Mouse (Mus musculus) neural tube, embryonic 15.5 days (tissue): Measurements from ENCODE around the gene Ccdc42. TPM values are rescaled to one million over a fixed set of nuclear protein-coding genes. Genes with fewer than 3 reads are reported as not detected.
A peak's percentile ranks its signal among the peaks of the same experiment; 100 is the strongest.

Experiments used
- ATAC-seq: fragments of 200-750 bp; cut with Nextera tagmentation; 2 replicates; pipeline ENCODE4 v1.8.0; 2017; ENCODE audit warnings: mild to moderate bottlenecking, moderate TSS enrichment, moderate library complexity; ENCODE audit not compliant: low FRiP score
- H3K27ac ChIP-seq: fragments of 300-500 bp; sonication (generic); replicated peaks from 2 replicates; pipeline ENCODE4 v1.5.1; 2015; ENCODE audit warnings: mild to moderate bottlenecking, inconsistent platforms
- H3K27me3 ChIP-seq: fragments of 300-500 bp; sonication (generic); replicated peaks from 2 replicates; pipeline ENCODE4 v1.6.1; 2015; ENCODE audit warnings: inconsistent platforms
- H3K36me3 ChIP-seq: fragments of 300-500 bp; sonication (generic); 2 replicates; pipeline ENCODE4 v1.6.1; 2015; ENCODE audit warnings: inconsistent platforms
- H3K4me1 ChIP-seq: fragments of 300-500 bp; sonication (generic); 2 replicates; pipeline ENCODE4 v1.6.1; 2015; ENCODE audit warnings: inconsistent platforms
- H3K4me2 ChIP-seq: fragments of 300-500 bp; sonication (generic); 2 replicates; pipeline ENCODE4 v1.6.1; 2015; ENCODE audit warnings: inconsistent platforms, mild to moderate bottlenecking, moderate library complexity
- H3K4me3 ChIP-seq: fragments of 300-500 bp; sonication (generic); replicated peaks from 2 replicates; pipeline ENCODE4 v1.5.1; 2015; ENCODE audit warnings: mild to moderate bottlenecking, inconsistent platforms
- H3K9ac ChIP-seq: fragments of 300-500 bp; sonication (generic); replicated peaks from 2 replicates; pipeline ENCODE4 v1.6.1; 2015; ENCODE audit warnings: mild to moderate bottlenecking, inconsistent platforms
- H3K9me3 ChIP-seq: fragments of 300-500 bp; sonication (generic); replicated peaks from 2 replicates; pipeline ENCODE4 v1.6.1; 2016; ENCODE audit warnings: inconsistent platforms
- WGBS: fragments of 180-500 bp; shearing (Covaris S2); methylation state at CpG from one replicate; pipeline ENCODE4 v1.1.7; 2015; ENCODE audit warnings: mixed read lengths; 5-methylcytosine and 5-hydroxymethylcytosine counted together
- polyA plus RNA-seq: library from polyadenylated mRNA; unstranded; fragments of >200 nt; fragmentation: Nextera tagmentation; extraction: Ambion mirVana; gene quantifications from 2 replicates; pipeline ENCODE4 v1.2.1, GENCODE M21; 2015

Ccdc42 gene
- polyA plus RNA-seq, 1 experiment from 2014 or later: 0.20 TPM

- Histone ChIP-seq H3K27ac (no peak overlapping the region), H3K36me3 (no peaks in the 10 kb centered on the region), H3K9me3 (no peaks in the 10 kb centered on the region), H3K9ac (no peak overlapping the region), H3K4me1 (peaks cover 19% of the 10 kb centered on the region), H3K4me2 (peak overlapping the region; percentile 70), H3K4me3 (no peak overlapping the region), H3K27me3 (no peaks in the 10 kb centered on the region)
- 64% methylated on average over 9 of the region's 9 CpGs for WGBS
- ATAC-seq: no peak
Measured at GRCm38 (mm10) chr11:68622751-68623150, 35.9 kb downstream of the Ccdc42 start.

DNA sequence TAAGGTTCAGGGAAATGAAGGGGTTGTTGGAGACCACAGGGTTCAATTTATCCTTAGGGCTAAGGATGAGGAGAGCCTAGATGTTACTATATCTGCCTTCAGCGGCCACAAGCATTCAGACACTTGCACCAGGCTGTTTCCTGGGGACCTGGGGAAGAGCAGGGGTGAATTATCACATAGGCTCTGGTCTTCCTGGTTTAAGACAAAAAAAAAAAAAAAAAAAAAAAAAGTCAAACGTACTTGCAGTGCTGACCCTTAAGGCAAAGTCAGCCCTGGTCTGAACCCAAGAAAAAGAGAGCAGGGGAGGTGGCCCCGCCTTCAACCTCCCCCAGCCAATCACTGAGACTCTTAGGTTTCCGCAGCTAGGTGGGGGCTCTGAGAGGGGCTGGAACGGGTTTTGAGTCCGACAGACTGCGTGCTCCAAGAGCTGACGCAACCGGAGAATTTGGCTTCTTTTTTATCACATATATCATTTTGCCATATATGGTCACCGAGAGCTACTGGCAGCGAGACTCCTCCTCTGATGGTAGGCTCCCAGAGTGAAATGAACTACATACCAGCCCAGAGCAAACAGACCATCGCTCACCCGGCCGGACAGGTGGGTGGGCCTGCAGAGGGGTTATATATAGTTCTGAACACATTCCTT is 36.5 kb downstream of the Ccdc42 start:
- H3K4me1 ChIP-seq: peaks cover 19% of the 10 kb centered on the region
- H3K9ac ChIP-seq: peak overlapping the region; percentile 36
- peak; percentile 76 for ATAC-seq
- no peaks in the 10 kb centered on the region for H3K9me3 ChIP-seq
- H3K4me2 ChIP-seq: peak overlapping the region; percentile 70
- H3K4me3 ChIP-seq: peak overlapping the region; percentile 41
- H3K27me3 ChIP-seq: no peaks in the 10 kb centered on the region
- H3K27ac ChIP-seq: no peak overlapping the region
- H3K36me3 ChIP-seq: no peaks in the 10 kb centered on the region
- 5% methylated on average over 13 of the region's 14 CpGs for WGBS

DNA sequence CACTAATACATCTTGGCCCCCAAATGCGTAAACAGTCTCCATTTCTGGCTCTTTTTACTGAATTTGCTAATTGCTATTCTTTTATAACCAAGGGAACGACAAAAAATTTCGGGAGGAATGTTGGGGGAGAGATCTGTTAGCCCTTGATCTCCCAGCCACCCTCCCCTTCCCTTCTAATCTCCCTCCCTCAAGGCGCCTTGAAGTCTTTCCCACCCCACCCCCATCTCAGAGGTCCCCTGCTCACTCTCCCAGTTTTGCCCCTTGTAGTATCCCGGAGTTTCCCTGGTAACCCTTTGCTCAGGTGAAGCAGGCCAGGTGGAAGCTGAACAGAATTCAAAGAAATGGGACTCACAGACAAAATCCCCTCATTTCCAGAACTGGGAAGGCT is 37.0 kb downstream of the Ccdc42 start:
- H3K9me3 ChIP-seq: no peaks in the 10 kb centered on the region
- 10% methylated on average over 5 of the region's 5 CpGs for WGBS
- no peaks in the 10 kb centered on the region for H3K36me3 ChIP-seq
- H3K27ac ChIP-seq: 0 out of 2 replicates have a peak overlapping the region, but pooled peaks have one; percentile 2
- ATAC-seq: no peak
- H3K4me1 ChIP-seq: peaks cover 19% of the 10 kb centered on the region
- H3K4me3 ChIP-seq: peak overlapping the region; percentile 41
- H3K4me2 ChIP-seq: peak overlapping the region; percentile 70
- peak overlapping the region; percentile 36 for H3K9ac ChIP-seq
- H3K27me3 ChIP-seq: no peaks in the 10 kb centered on the region

- no peak overlapping the region for H3K27ac ChIP-seq
- H3K36me3 ChIP-seq: no peaks in the 10 kb centered on the region
- H3K27me3 ChIP-seq: no peaks in the 10 kb centered on the region
- no peak for ATAC-seq
- H3K4me2 ChIP-seq: no peak overlapping the region
- no peak overlapping the region for H3K4me3 ChIP-seq
- H3K9ac ChIP-seq: no peak overlapping the region
- no peaks in the 10 kb centered on the region for H3K9me3 ChIP-seq
- 83% methylated on average over 17 of the region's 17 CpGs for WGBS
- H3K4me1 ChIP-seq: 0 out of 2 replicates have a peak, but pooled peaks cover 3% of the 10 kb centered on the region
Measured at GRCm38 (mm10) chr11:68631611-68632316, 44.9 kb downstream of the Ccdc42 start.

DNA sequence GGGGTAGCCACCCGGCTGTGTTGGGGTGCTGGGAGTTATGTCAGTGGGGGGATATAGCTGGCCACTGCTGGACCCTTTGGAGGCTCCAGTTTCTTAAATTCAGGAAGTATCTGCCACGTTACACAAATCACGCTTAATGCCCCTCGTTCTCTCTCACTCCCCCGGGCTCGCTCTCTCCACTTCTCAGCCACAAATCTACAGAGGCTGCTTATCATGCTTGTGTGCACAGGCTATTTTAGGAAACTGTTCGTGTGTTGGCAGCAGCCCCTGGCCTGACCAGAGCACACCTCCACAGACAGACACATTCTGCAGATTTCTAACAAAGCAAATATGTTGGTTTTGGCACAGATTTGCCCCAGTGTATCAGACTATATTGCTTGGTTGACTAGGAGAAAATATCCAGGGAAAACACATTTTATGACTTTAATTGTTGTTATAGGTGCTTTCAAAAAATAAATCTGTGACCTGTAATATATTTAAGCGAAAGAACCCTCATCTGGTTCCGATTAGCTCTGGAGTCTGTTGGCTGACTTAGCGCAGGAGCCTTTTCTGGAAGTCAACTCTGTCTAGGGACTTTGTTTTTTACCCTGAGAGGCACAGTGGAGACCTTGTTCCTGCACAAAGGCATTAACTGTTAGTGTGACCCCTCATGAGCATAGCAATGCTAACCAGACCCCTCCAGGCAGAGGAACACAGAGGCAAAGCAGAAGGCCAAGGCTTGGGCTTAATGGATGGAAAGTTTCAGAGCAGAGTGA is 51.2 kb downstream of the Ccdc42 start:
- no peak overlapping the region; the same call in 1 of the 2 replicates for H3K4me2 ChIP-seq
- no peaks in the 10 kb centered on the region for H3K36me3 ChIP-seq
- H3K9ac ChIP-seq: no peak overlapping the region
- H3K27me3 ChIP-seq: no peaks in the 10 kb centered on the region
- H3K27ac ChIP-seq: 0 out of 2 replicates have a peak overlapping the region, but pooled peaks have one; percentile 9
- H3K4me3 ChIP-seq: no peak overlapping the region
- WGBS: 39% methylated on average over 10 of the region's 10 CpGs
- ATAC-seq: no peak
- peaks cover 16% of the 10 kb centered on the region for H3K4me1 ChIP-seq
- H3K9me3 ChIP-seq: no peaks in the 10 kb centered on the region

DNA sequence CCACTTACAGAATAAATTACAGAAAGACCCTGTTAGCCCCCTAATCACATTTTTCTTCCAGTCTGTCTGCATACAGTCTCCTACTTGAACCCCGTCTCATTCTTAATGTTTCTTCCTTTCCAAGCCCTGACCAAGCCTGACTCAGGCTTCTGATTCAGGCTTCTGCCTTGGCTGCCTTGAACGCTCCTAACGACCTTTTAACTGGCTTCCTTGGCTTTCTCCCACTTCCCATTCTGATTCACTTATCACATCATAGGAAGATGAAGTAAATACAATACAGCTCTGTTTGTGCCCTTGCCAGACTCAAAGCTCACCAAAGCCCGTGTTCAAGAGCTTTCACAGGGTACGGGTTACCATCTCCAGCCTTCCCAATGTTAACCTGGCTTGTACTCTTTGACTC is 54.5 kb downstream of the Ccdc42 start:
- no peak overlapping the region for H3K9ac ChIP-seq
- no peak overlapping the region for H3K4me3 ChIP-seq
- H3K4me2 ChIP-seq: no peak overlapping the region
- ATAC-seq: no peak
- H3K36me3 ChIP-seq: no peaks in the 10 kb centered on the region
- H3K27ac ChIP-seq: no peak overlapping the region
- peaks cover 12% of the 10 kb centered on the region for H3K4me1 ChIP-seq
- 81% methylated on average over 5 of the region's 5 CpGs for WGBS
- no peaks in the 10 kb centered on the region for H3K27me3 ChIP-seq
- no peaks in the 10 kb centered on the region for H3K9me3 ChIP-seq

GRCm38 (mm10) chr11:68644781-68645180 is 58.0 kb downstream of the Ccdc42 start:
- Histone ChIP-seq H3K9ac (no peak overlapping the region), H3K9me3 (no peaks in the 10 kb centered on the region), H3K27me3 (no peaks in the 10 kb centered on the region), H3K36me3 (no peaks in the 10 kb centered on the region), H3K4me2 (no peak overlapping the region), H3K27ac (no peak overlapping the region), H3K4me1 (no peaks in the 10 kb centered on the region), H3K4me3 (no peak overlapping the region)
- no peak for ATAC-seq
- 68% methylated on average over 6 of the region's 6 CpGs for WGBS

Other genes starting within 250 kb of the Ccdc42 start
- gene Ntn1, start 186.2 kb upstream of the Ccdc42 start, polyA plus RNA-seq: 25.7 and 28.9 TPM in 2 replicates
- 0.72 and 2.0 TPM in 2 replicates for gene Pik3r5, start 154.9 kb upstream of the Ccdc42 start, polyA plus RNA-seq
- 1.9 and 3.0 TPM in 2 replicates for gene Pik3r6, start 84.0 kb upstream of the Ccdc42 start, polyA plus RNA-seq
- 0.23 TPM in 1 of 2 replicates, not detected in the other for gene Mfsd6l, start 30.8 kb upstream of the Ccdc42 start, polyA plus RNA-seq
- 79.6 and 84.8 TPM in 2 replicates for gene Myh10, start 104.5 kb downstream of the Ccdc42 start, polyA plus RNA-seq